Mouse (Mus musculus) adrenal gland, postnatal 14 days (tissue): ENCODE results near the gene Gm21994. TPM values are rescaled to one million over a fixed set of nuclear protein-coding genes. Genes with fewer than 3 reads are reported as not detected.
"Not testable (repeated sequence)": the region's sequence is repeated elsewhere in the genome, so short reads cannot be mapped to it uniquely, and the experiment has no call there.

Source experiments
- DNase-seq: peaks from one replicate; pipeline ENCODE4 v3.0.0; 2021; ENCODE audit warnings: mixed read lengths
- long read RNA-seq, 2 experiments: library from polyadenylated mRNA; stranded (forward); transcript quantifications; one replicate each; pipeline ENCODE4 v2.0.0; 2021
- total RNA-seq: library from RNA; stranded (reverse); gene quantifications from 2 replicates; pipeline ENCODE4 v1.2.3, GENCODE M21; 2021

Gene Gm21994
- 6.1 and 8.9 TPM in 2 replicates for total RNA-seq
- long read RNA-seq, experiment 1: 0 reads
- long read RNA-seq, experiment 2: 0 reads

DNA sequence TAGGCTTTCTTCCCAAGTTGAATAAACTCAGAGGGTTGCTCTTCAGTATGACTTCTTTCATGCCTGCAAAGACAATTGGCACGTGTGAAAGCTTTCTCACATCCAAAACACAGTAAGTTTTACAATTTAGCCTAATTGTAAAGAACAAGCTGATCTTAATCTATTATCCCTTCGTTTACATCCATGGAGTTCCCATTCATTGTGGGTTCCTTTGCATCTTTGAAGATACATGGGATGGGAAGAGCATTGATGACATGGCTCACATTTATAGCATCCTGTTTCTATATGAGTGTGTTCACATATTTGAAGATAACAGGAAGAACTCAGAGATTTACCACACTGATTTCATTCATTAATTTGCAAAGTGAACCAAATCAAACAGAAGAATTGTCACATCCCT, at the start of gene Gm21994:
TSS of gene Gm21994 (minus strand) at position 101 of the 400 bp plus-strand sequence.
- not testable (repeated sequence) for DNase-seq

DNA sequence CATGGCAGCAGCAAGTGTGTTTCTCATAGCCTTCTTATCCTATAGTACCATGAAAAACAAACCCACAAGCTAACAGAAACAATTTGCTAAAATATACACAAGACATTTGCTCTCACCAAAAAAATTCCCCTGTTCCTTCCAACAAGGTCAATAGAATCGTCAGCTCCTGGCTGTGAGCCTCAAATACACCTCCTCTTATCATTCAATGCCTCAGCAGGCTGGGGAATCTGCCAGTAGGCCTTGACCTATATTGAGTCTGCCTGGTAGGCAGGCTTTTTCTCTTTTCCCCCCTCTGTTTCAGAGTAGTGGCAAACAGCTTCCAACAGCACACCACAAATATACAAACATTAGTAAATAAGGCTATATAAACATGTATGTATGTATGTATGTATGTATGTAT, 43.7 kb upstream of the Gm21994 start:
- DNase-seq: peak; percentile 80

DNA sequence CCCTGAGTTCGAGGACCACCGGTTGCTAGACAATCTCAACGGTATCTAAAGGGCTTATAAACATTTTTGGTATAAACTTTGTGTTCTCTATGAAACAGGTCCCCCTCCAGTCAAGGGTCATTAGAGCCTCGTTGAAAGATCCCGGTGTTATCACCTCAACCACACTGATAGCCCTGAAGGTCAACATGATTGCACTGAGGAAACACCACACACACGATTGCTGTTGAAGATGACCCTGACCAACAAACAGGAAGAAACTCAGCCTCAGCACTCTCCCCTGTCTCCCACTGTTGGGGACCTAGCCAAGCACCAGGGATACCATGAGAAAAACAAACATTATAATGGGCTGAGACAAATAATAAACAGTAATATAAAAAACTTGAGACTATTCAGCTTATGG, 38.3 kb upstream of the Gm21994 start:
- no peak for DNase-seq

DNA sequence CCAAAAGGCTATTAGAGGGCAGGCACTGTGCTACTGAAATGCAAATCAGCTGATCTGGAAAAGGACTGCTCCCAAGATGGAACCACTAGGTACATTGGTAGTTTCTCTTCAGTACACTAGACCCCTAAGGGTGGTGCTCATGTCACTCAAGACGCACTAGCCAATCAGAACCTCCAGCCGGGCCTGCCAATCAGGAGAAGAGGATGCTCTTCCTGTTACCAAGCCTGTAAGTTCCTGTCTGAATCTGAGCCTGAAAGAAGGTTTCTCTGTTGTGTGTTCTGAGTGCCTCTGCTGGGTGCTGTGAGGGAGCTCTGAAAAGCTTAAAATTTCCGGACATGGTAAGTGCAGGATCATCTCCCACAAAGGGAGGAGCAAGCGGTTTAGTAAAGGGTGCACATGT, 1.9 kb upstream of the Gm21994 start, which contains the start of gene Gm14124:
TSS of gene Gm14124 (plus strand) at position 227 of the 400 bp plus-strand sequence.
- DNase-seq: not testable (repeated sequence)

DNA sequence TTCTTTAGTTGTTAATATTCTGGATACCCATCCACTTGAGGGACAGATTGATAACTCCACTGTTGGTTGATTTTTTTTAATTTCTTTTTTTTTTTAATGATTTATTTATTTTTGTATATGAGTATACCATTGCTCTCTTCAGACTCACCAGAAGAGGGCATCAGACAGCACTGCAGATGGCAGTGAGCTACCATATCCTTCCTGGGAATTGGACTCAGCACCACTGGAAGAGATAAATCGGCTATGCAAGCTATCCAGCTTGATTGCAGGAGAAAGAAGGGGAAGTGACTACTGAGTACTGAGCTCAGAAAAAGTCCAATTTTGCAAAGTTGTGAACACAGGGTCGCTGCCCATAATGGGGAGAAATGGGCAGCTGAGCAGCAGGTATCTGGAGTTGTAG, 1.5 kb upstream of the Gm21994 start:
- not testable (repeated sequence) for DNase-seq

DNA sequence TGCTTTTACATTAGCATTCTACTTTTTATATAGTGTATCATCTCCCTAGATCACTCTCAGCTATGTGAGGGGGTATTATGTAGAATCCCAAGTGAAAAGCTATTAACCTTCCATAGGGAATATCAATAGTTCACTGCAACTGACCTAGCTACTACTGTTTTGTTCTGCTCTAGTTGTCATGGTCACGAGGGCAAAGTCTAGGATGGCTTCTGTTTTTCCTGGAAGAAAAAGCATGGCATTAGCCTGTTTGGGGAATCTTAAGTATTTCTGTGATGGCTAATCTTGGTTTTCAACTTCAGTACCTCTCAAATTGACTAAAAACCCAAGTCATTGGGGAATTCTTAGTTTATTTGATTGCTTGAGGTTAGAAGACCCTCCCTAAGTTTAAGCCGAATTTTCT, 12.2 kb downstream of the Gm21994 start:
- no peak for DNase-seq

DNA sequence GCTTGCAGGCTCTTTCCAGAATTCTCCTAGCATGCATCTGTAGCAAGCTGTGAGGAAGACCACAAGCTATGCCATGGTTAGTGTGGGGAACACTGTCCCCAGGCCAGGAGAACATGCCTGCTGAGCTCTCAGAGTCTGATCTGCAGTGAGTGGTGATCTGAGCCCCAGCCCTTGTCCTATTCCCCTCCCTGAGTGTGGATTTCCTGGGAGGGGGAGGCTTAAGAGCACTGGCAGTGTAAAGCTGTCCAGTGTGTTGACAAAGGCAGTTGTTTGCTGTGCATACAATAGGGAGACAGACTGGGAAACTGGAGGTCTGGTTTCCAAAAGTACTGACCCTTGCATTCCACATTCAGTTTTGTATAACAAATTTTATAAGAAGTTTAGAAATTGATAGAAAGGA, 32.1 kb downstream of the Gm21994 start:
- DNase-seq: not testable (repeated sequence)

DNA sequence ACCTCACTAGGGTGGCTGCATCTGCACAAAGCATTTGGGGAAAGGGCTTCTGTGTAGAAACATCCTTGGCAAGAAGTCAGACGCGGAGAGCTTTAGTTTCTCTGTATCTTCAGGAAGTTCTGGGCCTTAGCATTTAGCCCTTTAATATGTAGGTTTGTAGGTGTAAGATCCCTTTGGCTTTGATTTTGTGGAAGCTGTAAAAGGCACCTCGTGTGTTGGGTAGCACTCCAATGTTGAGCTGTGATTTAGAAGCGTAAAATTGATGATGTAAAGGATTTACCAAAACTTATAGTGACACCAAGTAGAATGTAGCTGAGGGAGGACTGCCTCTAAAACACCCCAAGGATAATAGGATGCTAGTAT, 37.0 kb downstream of the Gm21994 start:
- DNase-seq: not testable (repeated sequence)

DNA sequence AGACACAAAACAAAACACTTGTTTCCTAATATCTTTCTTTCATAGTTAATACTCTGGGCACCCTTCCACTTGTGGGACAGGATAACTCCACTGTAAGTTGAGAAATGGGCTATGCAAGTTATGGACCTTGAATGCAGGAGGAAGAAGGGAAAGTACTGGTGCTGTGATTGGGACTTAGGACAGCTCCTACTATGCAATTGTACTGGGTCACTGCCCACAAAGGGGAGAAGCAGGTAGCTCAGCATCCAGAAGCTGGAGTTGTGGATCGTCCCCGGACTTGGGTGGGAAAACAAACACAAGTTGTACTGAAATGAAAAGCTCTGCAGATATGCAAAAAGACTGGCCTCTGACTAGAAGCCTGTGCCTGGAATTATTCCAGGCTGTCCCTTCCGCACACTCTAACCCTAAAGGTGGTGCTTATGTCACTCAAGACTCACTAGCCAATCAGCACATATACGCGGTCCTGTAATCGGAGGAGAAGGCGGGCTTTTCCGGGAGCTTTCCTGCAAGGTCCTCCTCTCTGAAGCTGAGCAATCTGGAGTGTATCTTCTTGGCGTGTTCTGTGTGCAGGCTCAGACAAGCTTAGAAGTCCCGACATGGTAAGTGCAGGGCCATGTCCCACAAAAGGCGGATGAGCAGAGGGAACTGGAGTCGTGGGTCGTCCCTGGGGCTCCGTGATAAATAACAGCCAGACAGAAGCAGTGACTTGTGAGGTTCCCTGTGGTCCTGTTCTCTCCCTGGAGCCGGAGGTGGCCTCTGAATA, 37.6 kb downstream of the Gm21994 start, which contains the start of gene Zfp937:
TSS of gene Zfp937 (plus strand) at position 474 of the 763 bp plus-strand sequence.
- DNase-seq: peak; percentile 85

Other genes with a start within 250 kb of the Gm21994 start
- gene Zfp120, start 118.9 kb downstream of the Gm21994 start, total RNA-seq: 6.3 and 9.1 TPM in 2 replicates
- gene Gm10770, start 75.9 kb downstream of the Gm21994 start, total RNA-seq: not detected in 2 replicates
- gene Gm14139, start 73.8 kb downstream of the Gm21994 start, total RNA-seq: 0.64 and 0.70 TPM in 2 replicates
- 7.0 and 8.1 TPM in 2 replicates for gene Zfp937, start 37.5 kb downstream of the Gm21994 start, total RNA-seq
- gene Gm14124, start 1.9 kb upstream of the Gm21994 start, total RNA-seq: 0.23 and 0.33 TPM in 2 replicates
- 3.6 and 4.5 TPM in 2 replicates for gene Gm10130, start 68.1 kb upstream of the Gm21994 start, total RNA-seq
- 4.4 and 4.7 TPM in 2 replicates for gene 3300002I08Rik, start 107.2 kb upstream of the Gm21994 start, total RNA-seq
- 4.9 and 5.5 TPM in 2 replicates for gene Zfp442, start 195.9 kb upstream of the Gm21994 start, total RNA-seq
- gene Zfp345, start 229.5 kb upstream of the Gm21994 start, total RNA-seq: 0.98 and 1.1 TPM in 2 replicates